Mouse (Mus musculus) liver, embryonic 14.5 days (tissue): ENCODE measurements at regions not wholly inside any gene's neighbourhood (a gene's known extent, or its start where the extent isn't known, plus 50 kb on each side); places are given as distances from the start of the nearest gene placed in this dataset.

Experiments used
- CTCF ChIP-seq: IDR thresholded peaks from 2 replicates; pipeline ENCODE4 v1.5.1; 2016; ENCODE audit warnings: antibody characterized with exemption, low read depth, control low read depth
- EP300 ChIP-seq: IDR thresholded peaks from 2 replicates; pipeline ENCODE4 v1.6.1; 2016; ENCODE audit warnings: antibody characterized with exemption, low read depth

- no peak for TF ChIP-seq CTCF
- TF ChIP-seq EP300: no peak
These were observed 171.0 kb upstream of the Shisa6 start for GRCm38 (mm10) chr11:66696791-66697190.
